Mouse (Mus musculus) small intestine, adult 2 months (tissue): ENCODE results near the gene Cfap43.

Experiments
- CTCF ChIP-seq: fragments of 200-500 bp; IDR thresholded peaks from 2 replicates; pipeline ENCODE4 v1.5.1; 2012; ENCODE audit warnings: low read depth, mild to moderate bottlenecking, control low read depth, inconsistent platforms, low read length, moderate library complexity, mixed read lengths; ENCODE audit not compliant: insufficient replicate concordance, insufficient read length; ENCODE audit errors: extremely low read depth
- POLR2A ChIP-seq: fragments of 200-500 bp; IDR thresholded peaks from 2 replicates; pipeline ENCODE4 v1.6.1; 2012; ENCODE audit warnings: low read depth, mild to moderate bottlenecking, control low read depth, inconsistent platforms, low read length, moderate library complexity

- TF ChIP-seq POLR2A (no peak), CTCF (no peak)
Measured at GRCm38 (mm10) chr19:47794331-47794730, 124.8 kb downstream of the Cfap43 start.
